Mouse (Mus musculus): ENCODE measurements at regions not wholly inside any gene's neighbourhood (a gene's known extent, or its start where the extent isn't known, plus 50 kb on each side); places are given as distances from the start of the nearest gene placed in this dataset.

- H3K4me1 ChIP-seq (ENCODE audit: control insufficient read depth, insufficient read depth, low read length) = no peaks in the 10 kb centered on the region
- H3K27me3 ChIP-seq (ENCODE audit: control insufficient read depth, insufficient read depth, low read length) = no peaks in the 10 kb centered on the region
- ATAC-seq (ENCODE audit: low FRiP score) (no peak), DNase-seq (ENCODE audit: low spot score, missing footprints) (no peak)
- WGBS = 89% methylated on average over 4 of the region's 4 CpGs
- H3K9me3 ChIP-seq (ENCODE audit: control insufficient read depth, low read length) = no peaks in the 10 kb centered on the region; the same call in 1 of the 2 replicates
- H3K4me2 ChIP-seq = no peak overlapping the region
- H3K36me3 ChIP-seq (ENCODE audit: control insufficient read depth, insufficient read depth, low read length) = no peaks in the 10 kb centered on the region
- no peak overlapping the region for H3K27ac ChIP-seq (ENCODE audit: low read depth, low read length)
- H3K9ac ChIP-seq (ENCODE audit: low read length) = no peak overlapping the region
- H3K4me3 ChIP-seq (ENCODE audit: low read depth, low read length) = no peak overlapping the region
Measured at GRCm38 (mm10) chr17:9845451-9846075, 176.0 kb upstream of the Pabpc6 start.

DNA sequence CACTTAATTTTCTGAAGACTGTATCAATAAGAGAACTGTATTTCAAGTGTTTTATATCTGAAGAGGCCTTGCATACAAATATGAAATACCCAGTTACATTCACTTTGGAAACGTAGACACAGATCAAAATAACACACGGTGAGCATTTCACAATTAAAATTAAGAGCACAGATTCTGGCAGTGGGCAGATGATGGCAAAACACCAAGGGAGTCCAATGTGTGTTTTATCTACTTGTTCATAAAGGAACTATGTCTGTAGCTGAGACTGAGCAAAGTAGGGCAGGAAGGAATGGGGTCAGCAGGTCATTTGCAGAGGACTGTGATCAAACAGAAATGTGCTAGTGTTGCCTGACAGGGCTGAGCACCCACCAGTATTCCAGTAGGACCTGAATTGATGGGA, 171.6 kb upstream of the Pabpc6 start:
- no peaks in the 10 kb centered on the region for H3K4me1 ChIP-seq (ENCODE audit: control insufficient read depth, insufficient read depth, low read length)
- H3K4me2 ChIP-seq = no peak overlapping the region
- H3K27me3 ChIP-seq (ENCODE audit: control insufficient read depth, insufficient read depth, low read length) = no peaks in the 10 kb centered on the region
- H3K4me3 ChIP-seq (ENCODE audit: low read depth, low read length) = no peak overlapping the region
- H3K36me3 ChIP-seq (ENCODE audit: control insufficient read depth, insufficient read depth, low read length) = no peaks in the 10 kb centered on the region
- no peak for DNase-seq (ENCODE audit: low spot score, missing footprints)
- no peak for ATAC-seq (ENCODE audit: low FRiP score)
- no peak overlapping the region for H3K9ac ChIP-seq (ENCODE audit: low read length)
- no peaks in the 10 kb centered on the region; the same call in 1 of the 2 replicates for H3K9me3 ChIP-seq (ENCODE audit: control insufficient read depth, low read length)
- H3K27ac ChIP-seq (ENCODE audit: low read depth, low read length) = no peak overlapping the region
- WGBS = 95% methylated on average over 2 of the region's 2 CpGs

GRCm38 (mm10) chr17:9839256-9839655, 169.7 kb upstream of the Pabpc6 start:
- no peak overlapping the region for H3K4me3 ChIP-seq (ENCODE audit: low read depth, low read length)
- no peaks in the 10 kb centered on the region; the same call in 1 of the 2 replicates for H3K9me3 ChIP-seq (ENCODE audit: control insufficient read depth, low read length)
- H3K9ac ChIP-seq (ENCODE audit: low read length) = no peak overlapping the region
- H3K36me3 ChIP-seq (ENCODE audit: control insufficient read depth, insufficient read depth, low read length) = no peaks in the 10 kb centered on the region
- H3K4me2 ChIP-seq = no peak overlapping the region
- 80% methylated on average over 7 of the region's 7 CpGs for WGBS
- DNase-seq (ENCODE audit: low spot score, missing footprints) = no peak
- no peaks in the 10 kb centered on the region for H3K4me1 ChIP-seq (ENCODE audit: control insufficient read depth, insufficient read depth, low read length)
- no peak overlapping the region for H3K27ac ChIP-seq (ENCODE audit: low read depth, low read length)
- no peak for ATAC-seq (ENCODE audit: low FRiP score)
- H3K27me3 ChIP-seq (ENCODE audit: control insufficient read depth, insufficient read depth, low read length) = no peaks in the 10 kb centered on the region

- DNase-seq (ENCODE audit: low spot score, missing footprints) (no peak), ATAC-seq (ENCODE audit: low FRiP score) (no peak)
- Histone ChIP-seq H3K9me3 (ENCODE audit: control insufficient read depth, low read length) (no peaks in the 10 kb centered on the region; the same call in 1 of the 2 replicates), H3K36me3 (ENCODE audit: control insufficient read depth, insufficient read depth, low read length) (no peaks in the 10 kb centered on the region), H3K4me2 (no peak overlapping the region), H3K27me3 (ENCODE audit: control insufficient read depth, insufficient read depth, low read length) (no peaks in the 10 kb centered on the region), H3K4me1 (ENCODE audit: control insufficient read depth, insufficient read depth, low read length) (no peaks in the 10 kb centered on the region), H3K4me3 (ENCODE audit: low read depth, low read length) (no peak overlapping the region), H3K27ac (ENCODE audit: low read depth, low read length) (no peak overlapping the region), H3K9ac (ENCODE audit: low read length) (no peak overlapping the region)
- WGBS = 86% methylated on average over 7 of the region's 7 CpGs
Measured at GRCm38 (mm10) chr17:9836995-9837842, 167.7 kb upstream of the Pabpc6 start.

DNA sequence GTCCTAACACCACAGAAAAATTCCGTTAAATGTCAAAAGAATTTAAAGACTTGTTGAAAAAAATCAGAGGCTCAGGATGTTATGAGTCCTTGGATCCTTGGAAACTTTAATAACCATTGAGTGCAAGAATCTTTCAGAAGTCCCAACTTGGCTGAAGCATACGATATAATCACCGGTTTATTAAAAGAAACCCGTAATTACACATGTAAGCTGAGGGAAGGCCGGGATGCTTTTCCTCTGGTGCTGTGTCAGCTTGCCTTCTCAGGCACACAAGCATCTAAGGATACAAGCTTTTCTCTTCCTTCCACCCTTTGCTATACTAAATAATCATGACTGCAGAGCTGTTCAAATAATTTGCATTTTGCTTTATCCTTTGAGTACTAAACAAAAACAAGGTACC, 160.4 kb upstream of the Pabpc6 start:
- ATAC-seq (ENCODE audit: low FRiP score) (no peak), DNase-seq (ENCODE audit: low spot score, missing footprints) (no peak)
- H3K36me3 ChIP-seq (ENCODE audit: control insufficient read depth, insufficient read depth, low read length) = no peaks in the 10 kb centered on the region
- H3K9me3 ChIP-seq (ENCODE audit: control insufficient read depth, low read length) = no peaks in the 10 kb centered on the region
- H3K4me3 ChIP-seq (ENCODE audit: low read depth, low read length) = no peak overlapping the region
- no peaks in the 10 kb centered on the region for H3K27me3 ChIP-seq (ENCODE audit: control insufficient read depth, insufficient read depth, low read length)
- H3K4me2 ChIP-seq = no peak overlapping the region
- H3K27ac ChIP-seq (ENCODE audit: low read depth, low read length) = no peak overlapping the region
- H3K4me1 ChIP-seq (ENCODE audit: control insufficient read depth, insufficient read depth, low read length) = no peaks in the 10 kb centered on the region
- WGBS = 94% methylated on average over 5 of the region's 5 CpGs
- no peak overlapping the region for H3K9ac ChIP-seq (ENCODE audit: low read length)

GRCm38 (mm10) chr17:9821358-9821757, 151.8 kb upstream of the Pabpc6 start:
- no peak overlapping the region for H3K27ac ChIP-seq (ENCODE audit: low read depth, low read length)
- H3K27me3 ChIP-seq (ENCODE audit: control insufficient read depth, insufficient read depth, low read length) = no peaks in the 10 kb centered on the region
- 93% methylated on average over 4 of the region's 4 CpGs for WGBS
- H3K4me3 ChIP-seq (ENCODE audit: low read depth, low read length) = no peak overlapping the region
- no peak overlapping the region for H3K4me2 ChIP-seq
- no peak for DNase-seq (ENCODE audit: low spot score, missing footprints)
- no peak overlapping the region for H3K9ac ChIP-seq (ENCODE audit: low read length)
- H3K9me3 ChIP-seq (ENCODE audit: control insufficient read depth, low read length) = peaks cover 4% of the 10 kb centered on the region; the same call in 1 of the 2 replicates
- H3K4me1 ChIP-seq (ENCODE audit: control insufficient read depth, insufficient read depth, low read length) = no peaks in the 10 kb centered on the region
- H3K36me3 ChIP-seq (ENCODE audit: control insufficient read depth, insufficient read depth, low read length) = no peaks in the 10 kb centered on the region
- no peak for ATAC-seq (ENCODE audit: low FRiP score)

GRCm38 (mm10) chr17:9817056-9817455, 147.5 kb upstream of the Pabpc6 start:
- H3K4me3 ChIP-seq (ENCODE audit: low read depth, low read length) = no peak overlapping the region

GRCm38 (mm10) chr17:9797069-9797468, 127.6 kb upstream of the Pabpc6 start:
- Histone ChIP-seq H3K27me3 (ENCODE audit: control insufficient read depth, insufficient read depth, low read length) (no peaks in the 10 kb centered on the region), H3K4me2 (no peak overlapping the region), H3K9me3 (ENCODE audit: control insufficient read depth, low read length) (peaks cover 3% of the 10 kb centered on the region; the same call in 1 of the 2 replicates), H3K4me3 (ENCODE audit: low read depth, low read length) (no peak overlapping the region), H3K36me3 (ENCODE audit: control insufficient read depth, insufficient read depth, low read length) (no peaks in the 10 kb centered on the region), H3K4me1 (ENCODE audit: control insufficient read depth, insufficient read depth, low read length) (peaks cover 7% of the 10 kb centered on the region; the same call in 1 of the 2 replicates), H3K9ac (ENCODE audit: low read length) (no peak overlapping the region), H3K27ac (ENCODE audit: low read depth, low read length) (no peak overlapping the region; the same call in 1 of the 2 replicates)
- no peak for ATAC-seq (ENCODE audit: low FRiP score)
- peak; percentile 81 for DNase-seq (ENCODE audit: low spot score, missing footprints)
- 78% methylated on average over 8 of the region's 8 CpGs for WGBS

More at GRCm38 (mm10) chr17:9817056-9817455, 147.5 kb upstream of the Pabpc6 start:
- H3K27ac ChIP-seq (ENCODE audit: low read depth, low read length) = no peak overlapping the region
- H3K36me3 ChIP-seq (ENCODE audit: control insufficient read depth, insufficient read depth, low read length) = no peaks in the 10 kb centered on the region
- H3K9ac ChIP-seq (ENCODE audit: low read length) = no peak overlapping the region
- ATAC-seq (ENCODE audit: low FRiP score) = no peak
- no peak overlapping the region for H3K4me2 ChIP-seq
- H3K9me3 ChIP-seq (ENCODE audit: control insufficient read depth, low read length) = no peaks in the 10 kb centered on the region; the same call in 1 of the 2 replicates
- no peak for DNase-seq (ENCODE audit: low spot score, missing footprints)
- H3K27me3 ChIP-seq (ENCODE audit: control insufficient read depth, insufficient read depth, low read length) = no peaks in the 10 kb centered on the region
- no peaks in the 10 kb centered on the region for H3K4me1 ChIP-seq (ENCODE audit: control insufficient read depth, insufficient read depth, low read length)
